Mouse (Mus musculus) MEL (cell line): ENCODE measurements around the gene Acsl5. TPM values are rescaled to one million over a fixed set of nuclear protein-coding genes. Genes with fewer than 3 reads are reported as not detected.
A peak's percentile ranks its signal among the peaks of the same experiment; 100 is the strongest.

Experiments
- DNase-seq: peaks from one replicate; pipeline ENCODE4 v3.0.0; 2011; ENCODE audit warnings: low read depth, low spot score
- H3K27ac ChIP-seq: 2 replicates; pipeline ENCODE4 v1.5.1; 2012; ENCODE audit warnings: low read depth, mild to moderate bottlenecking, control low read depth, low read length, moderate library complexity; ENCODE audit not compliant: control insufficient read depth
- H3K27me3 ChIP-seq, 2 experiments: fragments of 150-350 bp in 1 of 2; sonication (generic) in 1 of 2; 2 replicates each; pipeline ENCODE4 v1.6.1; 2012; ENCODE audit warnings: low read length in 2 of 2, mild to moderate bottlenecking in 2 of 2, improper control_type of control experiment in 1 of 2, moderate library complexity in 1 of 2; ENCODE audit not compliant: insufficient read depth in 2 of 2, control insufficient read depth in 1 of 2
- H3K36me3 ChIP-seq, 2 experiments: 2 replicates each; pipeline ENCODE4 v1.6.1; 2012 to 2014; ENCODE audit warnings: low read length in 2 of 2, improper control_type of control experiment in 1 of 2, inconsistent platforms in 1 of 2, mild to moderate bottlenecking in 1 of 2; ENCODE audit not compliant: insufficient read depth in 2 of 2, control insufficient read depth in 1 of 2
- H3K4me1 ChIP-seq, 2 experiments: fragments of 150-350 bp in 1 of 2; sonication (generic) in 1 of 2; 2 replicates each; pipeline ENCODE4 v1.6.1; 2012; ENCODE audit warnings: low read length in 2 of 2, improper control_type of control experiment in 1 of 2, mild to moderate bottlenecking in 1 of 2; ENCODE audit not compliant: insufficient read depth in 2 of 2, control insufficient read depth in 1 of 2
- H3K4me3 ChIP-seq, 2 experiments: fragments of 150-350 bp in 1 of 2; sonication (generic) in 1 of 2; 2 replicates each; pipeline ENCODE4 v1.5.1; 2012; ENCODE audit warnings: low read depth in 2 of 2, low read length in 2 of 2, mild to moderate bottlenecking in 2 of 2, moderate library complexity in 2 of 2, control low read depth in 1 of 2, improper control_type of control experiment in 1 of 2; ENCODE audit not compliant: control insufficient read depth in 1 of 2, insufficient read depth in 1 of 2
- H3K79me2 ChIP-seq: 2 replicates; pipeline ENCODE4 v1.6.1; 2012; ENCODE audit warnings: mild to moderate bottlenecking, low read length, moderate library complexity; ENCODE audit not compliant: control insufficient read depth, poor library complexity, insufficient read depth
- H3K9ac ChIP-seq: 2 replicates; pipeline ENCODE4 v1.6.1; 2012; ENCODE audit warnings: low read depth, mild to moderate bottlenecking, control low read depth, low read length, moderate library complexity; ENCODE audit not compliant: control insufficient read depth, poor library complexity, severe bottlenecking
- H3K9me3 ChIP-seq: fragments of 150-350 bp; sonication (generic); replicated peaks from 2 replicates; pipeline ENCODE4 v1.6.1; 2012; ENCODE audit warnings: mild to moderate bottlenecking, low read length, improper control_type of control experiment, moderate library complexity; ENCODE audit not compliant: insufficient read depth
- CHD1 ChIP-seq: IDR thresholded peaks from 2 replicates; pipeline ENCODE4 v1.6.1; 2012; ENCODE audit warnings: low read depth, mild to moderate bottlenecking, inconsistent platforms, low read length, improper control_type of control experiment
- CHD2 ChIP-seq: IDR thresholded peaks from 2 replicates; pipeline ENCODE4 v1.6.1; 2011; ENCODE audit warnings: low read length, improper control_type of control experiment
- CTCF ChIP-seq, 3 experiments: IDR thresholded peaks in 2 of 3; conservative IDR thresholded peaks in 1 of 3; 2 replicates each; pipeline ENCODE4 v1.5.1; 2011 to 2012; ENCODE audit warnings: low read length in 3 of 3, low read depth in 2 of 3, mild to moderate bottlenecking in 2 of 3, improper control_type of control experiment in 1 of 3, inconsistent platforms in 1 of 3, mixed read lengths in 1 of 3, moderate library complexity in 1 of 3; ENCODE audit not compliant: control insufficient read depth in 1 of 3, insufficient read depth in 1 of 3, poor library complexity in 1 of 3, severe bottlenecking in 1 of 3
- E2F4 ChIP-seq: IDR thresholded peaks from 2 replicates; pipeline ENCODE4 v1.6.1; 2011; ENCODE audit warnings: low read depth, low read length, improper control_type of control experiment, borderline replicate concordance
- ELF1 ChIP-seq: IDR thresholded peaks from 2 replicates; pipeline ENCODE4 v1.6.1; 2014; ENCODE audit warnings: low read depth, mild to moderate bottlenecking, inconsistent platforms, low read length, improper control_type of control experiment, moderate library complexity
- EP300 ChIP-seq, 2 experiments: IDR thresholded peaks; 2 replicates each; pipeline ENCODE4 v1.6.1; 2011; ENCODE audit warnings: improper control_type of control experiment in 2 of 2, low read length in 2 of 2, low read depth in 1 of 2, mild to moderate bottlenecking in 1 of 2
- ETS1 ChIP-seq: IDR thresholded peaks from 2 replicates; pipeline ENCODE4 v1.6.1; 2012; ENCODE audit warnings: low read depth, mild to moderate bottlenecking, inconsistent platforms, low read length, improper control_type of control experiment, moderate library complexity
- GATA1 ChIP-seq: IDR thresholded peaks from 2 replicates; pipeline ENCODE4 v1.6.1; 2011; ENCODE audit warnings: low read depth, low read length, improper control_type of control experiment
- HCFC1 ChIP-seq: IDR thresholded peaks from 2 replicates; pipeline ENCODE4 v1.6.1; 2012; ENCODE audit warnings: low read depth, mild to moderate bottlenecking, inconsistent platforms, low read length, improper control_type of control experiment, moderate library complexity
- JUND ChIP-seq: IDR thresholded peaks from 2 replicates; pipeline ENCODE4 v1.6.1; 2011; ENCODE audit warnings: low read depth, mild to moderate bottlenecking, improper control_type of control experiment, low read length
- MAX ChIP-seq: IDR thresholded peaks from 2 replicates; pipeline ENCODE4 v1.6.1; 2011; ENCODE audit warnings: low read length, improper control_type of control experiment
- MEF2A ChIP-seq: IDR thresholded peaks from 2 replicates; pipeline ENCODE4 v1.6.1; 2014; ENCODE audit warnings: low read depth, mild to moderate bottlenecking, inconsistent platforms, low read length, improper control_type of control experiment; ENCODE audit not compliant: poor library complexity, insufficient replicate concordance, severe bottlenecking; ENCODE audit errors: extremely low read depth
- MXI1 ChIP-seq: IDR thresholded peaks from 2 replicates; pipeline ENCODE4 v1.6.1; 2011; ENCODE audit warnings: mild to moderate bottlenecking, low read depth, low read length, improper control_type of control experiment
- MYB ChIP-seq: IDR thresholded peaks from 2 replicates; pipeline ENCODE4 v1.6.1; 2011; ENCODE audit warnings: mild to moderate bottlenecking, low read depth, low read length, improper control_type of control experiment
- MYC ChIP-seq: IDR thresholded peaks from 2 replicates; pipeline ENCODE4 v1.6.1; 2011; ENCODE audit warnings: low read depth, mild to moderate bottlenecking, low read length, improper control_type of control experiment, moderate library complexity
- NRF1 ChIP-seq: IDR thresholded peaks from 2 replicates; pipeline ENCODE4 v1.6.1; 2014; ENCODE audit warnings: low read depth, mild to moderate bottlenecking, inconsistent platforms, low read length, improper control_type of control experiment, moderate library complexity; ENCODE audit not compliant: poor library complexity, insufficient read depth, severe bottlenecking
- POLR2AphosphoS5 ChIP-seq: IDR thresholded peaks from 2 replicates; pipeline ENCODE4 v1.6.1; 2012; ENCODE audit warnings: low read depth, borderline replicate concordance, mild to moderate bottlenecking, inconsistent platforms, low read length, moderate library complexity, mixed read lengths
- RCOR1 ChIP-seq: IDR thresholded peaks from 2 replicates; pipeline ENCODE4 v1.6.1; 2012; ENCODE audit warnings: low read depth, mild to moderate bottlenecking, inconsistent platforms, low read length, improper control_type of control experiment
- SIN3A ChIP-seq: IDR thresholded peaks from 2 replicates; pipeline ENCODE4 v1.6.1; 2012; ENCODE audit warnings: low read length, improper control_type of control experiment, inconsistent platforms
- SMC3 ChIP-seq: IDR thresholded peaks from 2 replicates; pipeline ENCODE4 v1.6.1; 2011; ENCODE audit warnings: low read depth, low read length, improper control_type of control experiment
- UBTF ChIP-seq: IDR thresholded peaks from 2 replicates; pipeline ENCODE4 v1.6.1; 2012; ENCODE audit warnings: low read depth, mild to moderate bottlenecking, inconsistent platforms, low read length, improper control_type of control experiment, moderate library complexity, borderline replicate concordance; ENCODE audit not compliant: insufficient read depth
- ZNF384 ChIP-seq: IDR thresholded peaks from 2 replicates; pipeline ENCODE4 v1.6.1; 2012; ENCODE audit warnings: low read depth, mild to moderate bottlenecking, inconsistent platforms, low read length, improper control_type of control experiment
- polyA plus RNA-seq, 2 experiments: library from polyadenylated mRNA; stranded (reverse) in 1 of 2; unstranded in 1 of 2; fragments of >175 nt in 1 of 2; fragments of >200 nt in 1 of 2; gene quantifications; 2 replicates each; pipeline versions ENCODE4 v1.2.1 to v1.2.4; 2012; ENCODE audit warnings: low replicate concordance in 2 of 2, low read depth in 1 of 2; ENCODE audit not compliant: insufficient read length in 2 of 2, insufficient read depth in 1 of 2, missing spikeins in 1 of 2
- total RNA-seq: library from RNA; depleted of rRNA; stranded (reverse); fragments of 300-350 nt; gene quantifications from 2 replicates; pipeline ENCODE4 v1.2.3, GENCODE M21; 2012

The Acsl5 gene
- total and polyA plus RNA-seq, 3 experiments, result 223 to 318 TPM; not detected in 1

DNA sequence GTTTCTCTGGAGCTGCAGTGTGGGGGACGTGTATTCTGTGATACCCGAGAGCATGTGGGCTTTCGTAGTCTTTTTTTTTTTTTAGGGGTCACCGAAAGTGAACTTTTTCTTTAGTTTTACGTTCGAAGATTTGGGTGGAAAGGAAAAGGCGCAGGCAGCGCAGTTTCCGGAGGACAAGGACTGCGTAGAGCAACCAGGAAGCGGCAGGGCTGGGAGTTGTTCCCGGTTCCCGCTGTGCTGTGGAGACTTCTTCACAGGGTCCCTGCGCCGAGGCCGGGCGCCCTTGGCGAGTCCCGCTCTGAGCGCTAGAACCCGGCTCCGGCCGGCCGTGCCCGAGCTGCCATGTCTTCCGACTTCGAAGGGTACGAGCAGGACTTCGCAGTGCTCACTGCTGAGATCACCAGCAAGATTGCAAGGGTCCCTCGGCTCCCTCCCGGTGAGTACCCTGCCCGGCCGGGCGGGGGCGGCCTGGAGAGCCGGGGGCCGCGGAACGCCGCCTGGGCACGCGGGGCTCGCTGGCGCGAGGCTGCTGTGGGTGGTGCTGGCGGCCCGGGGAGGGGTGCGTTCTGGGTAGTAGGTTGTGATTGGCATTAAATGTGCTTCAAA is 64.5 kb downstream of the Acsl5 start, which contains the start of gene Vti1a (continued):
- TF ChIP-seq MXI1, result no peak; the same call in 1 of the 2 replicates
- no peak for TF ChIP-seq ZNF384
- TF ChIP-seq POLR2AphosphoS5, result no peak
- TF ChIP-seq MYB, result no peak
- peak; percentile 97 for TF ChIP-seq ELF1
- 0 out of 2 replicates have a peak, but pooled peaks have one; percentile 71 for TF ChIP-seq UBTF
- TF ChIP-seq MYC, result 0 out of 2 replicates have a peak, but pooled peaks have one; percentile 45
- no peak for TF ChIP-seq CHD2
- no peak for TF ChIP-seq CHD1

DNA sequence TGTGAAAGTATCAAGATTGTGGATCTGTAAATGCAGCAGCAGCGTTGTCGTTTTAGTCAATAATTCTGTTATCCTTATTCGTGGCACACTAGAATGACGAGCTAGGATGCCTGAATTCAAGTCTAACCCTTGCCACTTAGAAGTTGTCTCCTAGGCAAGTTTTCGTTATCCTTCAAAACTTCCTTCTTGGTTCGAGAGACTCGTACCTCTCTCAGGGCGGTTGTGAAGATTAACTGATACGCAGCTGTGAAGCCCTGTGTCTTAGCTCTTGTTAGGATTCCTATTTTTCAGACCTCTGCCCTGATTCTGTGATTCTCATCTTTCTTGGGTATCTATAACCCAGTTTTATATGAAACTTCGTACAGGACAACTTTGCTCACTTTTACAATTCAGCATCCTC is 65.2 kb downstream of the Acsl5 start:
- H3K4me3 ChIP-seq, result peak overlapping the region; percentile 35 to 83
- peak overlapping the region; percentile 97 for H3K9ac ChIP-seq
- TF ChIP-seq JUND (no peak), MAX (peak; percentile 17; the same call in 1 of the 2 replicates), MEF2A (no peak), NRF1 (peak; percentile 32; the same call in 1 of the 2 replicates), CTCF (IDR thresholded peaks at IDR 0.05 in 2 of 3, conservative IDR thresholded peaks at IDR 0.05 in 1 of 3; ENCODE audit: control insufficient read depth in 1 of 3, insufficient read depth in 1 of 3, low read depth in 2 of 3, low read length in 3 of 3, poor library complexity in 1 of 3, severe bottlenecking in 1 of 3) (no peak), HCFC1 (0 out of 2 replicates have a peak, but pooled peaks have one; percentile 19), SMC3 (peak; percentile 3; the same call in 1 of the 2 replicates), SIN3A (peak; percentile 75), GATA1 (peak; percentile 53; the same call in 1 of the 2 replicates), ZNF384 (no peak), ETS1 (0 out of 2 replicates have a peak, but pooled peaks have one; percentile 7), EP300 (IDR thresholded peaks at IDR 0.05; ENCODE audit: low read depth in 1 of 2, low read length in 2 of 2) (peak in 1 of 2 experiments; percentile 23; a peak in 2 of 4 replicates), RCOR1 (0 out of 2 replicates have a peak, but pooled peaks have one; percentile 51), E2F4 (no peak)
- TF ChIP-seq, all 39 proteins: peak for 9
- no peaks in the 10 kb centered on the region for H3K27me3 ChIP-seq
- H3K27ac ChIP-seq, result peak overlapping the region; percentile 20; the same call in 1 of the 2 replicates
- peaks cover 0 to 20% of the 10 kb centered on the region in 2 experiments; a peak in 2 of 4 replicates for H3K4me1 ChIP-seq
- H3K9me3 ChIP-seq, result no peaks in the 10 kb centered on the region
- peaks cover 0 to 37% of the 10 kb centered on the region in 2 experiments; a peak in 2 of 4 replicates for H3K36me3 ChIP-seq
- peaks cover 54% of the 10 kb centered on the region for H3K79me2 ChIP-seq
- peak; percentile 72 for DNase-seq
